Mouse (Mus musculus): ENCODE data around the gene Zbtb38.

Zbtb38 gene

DNA sequence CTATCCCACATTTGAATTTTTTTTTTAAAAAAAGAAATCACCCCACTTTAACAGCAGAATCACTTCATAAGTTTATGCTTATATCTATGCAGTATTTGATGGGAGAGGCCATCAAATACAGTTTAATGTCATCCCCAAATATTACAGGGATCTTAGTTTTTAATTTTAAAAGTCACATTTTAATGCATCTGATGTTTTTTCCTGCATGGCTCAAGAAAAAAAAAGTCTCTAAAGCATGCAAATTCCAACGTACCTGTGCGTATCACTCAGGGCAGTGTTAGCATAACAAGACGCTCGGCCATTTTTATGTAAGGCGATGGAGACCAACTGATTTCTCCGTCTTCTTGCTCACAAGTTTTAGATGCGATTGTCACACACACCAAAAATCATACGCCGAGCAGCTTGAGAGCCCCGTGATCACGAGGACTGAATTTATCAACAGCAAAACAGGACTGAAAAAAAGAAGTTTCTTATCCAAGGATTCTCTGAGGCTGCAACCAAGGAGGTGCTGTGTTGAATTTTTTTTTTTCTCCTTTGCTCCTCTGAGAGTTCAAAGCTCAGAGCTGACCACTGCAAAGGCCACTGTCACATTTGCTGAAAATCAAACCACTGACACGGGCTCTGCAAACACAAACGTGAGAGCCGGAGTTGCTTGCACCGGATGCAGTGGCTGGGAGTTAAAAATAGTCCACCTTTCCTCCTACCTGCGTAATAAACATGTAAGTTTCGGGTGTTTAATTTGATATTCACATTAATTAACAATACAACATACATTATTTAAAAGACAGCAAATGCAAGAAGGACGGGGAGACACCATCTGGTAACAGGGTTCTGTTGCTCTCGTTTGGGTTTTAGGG, 21.4 kb downstream of the Zbtb38 start:
- no peak for DNase-seq

DNA sequence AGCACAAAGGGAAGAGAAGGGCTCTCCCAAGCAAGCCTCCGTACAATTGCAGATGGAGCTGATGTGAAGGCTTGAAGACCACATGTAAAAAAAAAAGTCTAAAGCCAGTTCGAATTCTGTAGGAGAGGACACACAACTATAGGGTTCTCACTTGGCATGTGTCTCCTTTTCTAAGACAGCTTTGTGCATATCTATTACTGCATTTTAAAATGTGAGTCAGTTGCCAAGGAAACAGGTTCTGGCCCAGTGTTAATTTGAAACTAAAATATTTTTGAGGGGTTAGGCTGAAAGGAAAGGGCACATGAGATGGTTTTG, 22.4 kb downstream of the Zbtb38 start:
- DNase-seq: no peak

DNA sequence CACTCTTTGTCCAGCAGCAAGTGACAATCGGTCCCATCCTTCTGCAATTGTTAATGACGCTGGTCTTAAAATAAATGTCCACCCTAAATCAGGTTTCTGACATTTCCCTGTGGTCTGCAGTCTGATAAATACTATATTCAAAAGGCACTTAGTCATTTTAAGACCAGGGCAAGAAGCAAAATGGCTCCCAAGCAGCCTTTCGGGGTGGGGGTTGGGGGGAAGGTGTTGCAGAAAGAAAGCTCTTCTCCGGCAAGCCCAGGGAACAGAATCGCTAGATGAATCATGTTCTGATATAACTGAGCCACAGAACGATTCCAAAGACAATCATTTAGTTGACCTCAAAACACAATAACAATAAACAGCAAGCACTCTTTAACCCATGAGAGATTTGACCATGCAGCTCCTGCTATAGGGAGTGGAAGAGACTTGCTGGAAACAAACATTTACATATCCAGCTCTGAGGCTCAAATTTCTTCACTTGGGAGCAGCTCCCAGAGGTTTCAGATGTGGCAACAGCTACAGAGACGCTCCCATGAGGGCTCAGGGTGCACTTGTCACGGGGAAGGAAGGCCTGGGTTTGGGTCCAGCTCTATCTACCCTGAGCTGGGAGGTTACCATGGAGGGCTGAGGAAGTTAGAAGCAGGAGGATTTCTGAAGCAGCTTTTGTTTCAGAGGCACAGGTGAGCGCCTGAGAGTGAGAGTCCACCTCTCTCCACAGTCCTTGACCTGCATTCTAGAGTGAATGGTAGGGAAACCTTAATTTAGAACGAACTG, 22.9 kb downstream of the Zbtb38 start:
- no peak for DNase-seq

DNA sequence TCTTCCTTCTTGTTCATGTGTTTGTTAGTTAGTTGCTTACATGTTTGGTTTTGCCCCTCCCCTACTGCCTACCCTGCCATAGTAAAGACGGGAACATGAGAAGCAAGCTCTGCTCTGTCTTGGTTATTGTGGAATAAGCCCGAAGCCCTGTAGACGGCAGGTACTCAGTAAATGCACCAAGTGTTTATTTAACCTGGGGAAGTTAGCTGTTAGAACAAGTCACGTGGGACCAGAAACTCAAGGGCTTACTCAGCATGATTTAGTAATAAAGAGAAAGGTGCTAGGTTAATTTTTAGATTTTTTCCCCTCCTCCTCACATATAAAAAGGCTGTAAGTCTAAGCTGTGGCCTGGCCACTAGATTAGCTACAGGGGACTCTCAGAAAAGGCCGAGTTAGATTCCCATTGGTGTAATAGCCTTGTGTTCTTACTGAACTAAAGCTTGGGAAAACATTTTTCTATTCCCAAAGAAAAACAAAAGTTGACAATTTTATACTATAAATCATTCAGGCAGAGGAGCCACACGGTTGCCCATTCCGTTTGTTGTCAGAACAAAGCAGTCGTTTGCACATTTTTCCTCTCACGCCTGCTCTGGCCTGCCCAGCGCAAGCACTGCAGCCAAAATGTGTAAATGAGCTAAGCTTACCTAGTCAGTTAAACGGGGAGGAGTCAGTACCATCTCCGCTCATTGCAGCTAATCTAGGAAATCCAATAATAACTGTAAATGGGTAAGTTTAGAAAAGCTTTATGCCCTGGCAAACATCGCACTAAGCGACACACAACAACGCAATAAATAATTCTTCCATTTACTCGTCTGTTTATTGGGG, 24.1 kb downstream of the Zbtb38 start:
- no peak for DNase-seq

DNA sequence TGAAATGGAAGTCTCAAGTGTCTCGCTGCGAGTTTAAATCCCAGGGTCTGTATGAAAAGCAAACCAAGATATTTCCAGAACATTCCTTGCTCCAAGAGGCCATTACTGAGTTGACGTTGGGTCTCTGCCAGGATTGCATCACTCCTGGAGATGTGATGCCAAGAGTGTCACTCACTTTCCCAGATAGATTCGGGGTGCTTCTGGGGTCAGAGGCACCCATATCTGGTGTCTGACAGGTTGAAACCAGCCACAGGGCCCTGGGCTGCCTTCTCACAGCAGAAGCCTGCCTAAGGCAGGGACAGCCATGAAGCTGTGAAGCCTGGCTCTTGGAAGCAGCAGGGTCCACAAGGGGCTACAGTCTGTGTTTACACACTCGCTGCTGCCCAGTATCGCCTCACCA, 24.9 kb downstream of the Zbtb38 start:
- no peak for DNase-seq

DNA sequence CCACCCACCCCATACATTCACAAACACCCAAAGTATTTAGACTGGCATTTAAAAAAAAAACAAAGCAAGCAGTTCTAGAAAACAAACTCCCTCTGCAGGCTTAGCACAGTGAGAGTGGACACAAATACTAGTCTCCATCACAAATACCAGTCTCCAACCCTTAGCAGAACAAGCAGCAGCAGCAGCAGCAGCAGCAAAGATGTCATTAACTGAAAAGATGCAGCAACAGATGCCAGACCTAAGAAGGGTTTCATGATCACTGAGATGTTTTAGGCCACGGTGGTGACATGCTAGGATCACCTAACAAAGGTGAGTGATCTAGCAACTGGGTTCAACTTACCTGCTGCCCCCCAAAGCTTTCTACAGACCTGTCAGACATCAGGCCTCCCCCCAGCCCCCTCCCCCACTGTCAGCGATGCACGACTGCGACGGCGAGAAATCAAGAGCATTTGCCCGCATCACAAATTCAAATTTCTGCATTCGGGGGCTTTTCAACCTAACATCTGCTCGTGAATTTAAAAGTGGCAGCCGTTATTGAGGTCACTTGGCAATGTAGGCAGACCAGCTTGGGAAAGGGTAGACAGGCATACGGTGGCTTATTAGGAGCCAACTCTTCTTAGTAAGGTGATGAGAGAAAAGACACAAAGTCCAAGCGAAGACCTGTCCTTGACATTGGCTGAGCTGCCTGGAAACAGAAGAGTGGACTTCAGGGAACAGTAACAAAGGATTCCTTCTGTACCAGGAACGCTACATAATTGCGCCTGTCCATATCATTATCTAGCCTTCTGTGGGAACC, 26.1 kb downstream of the Zbtb38 start:
- no peak for DNase-seq

DNA sequence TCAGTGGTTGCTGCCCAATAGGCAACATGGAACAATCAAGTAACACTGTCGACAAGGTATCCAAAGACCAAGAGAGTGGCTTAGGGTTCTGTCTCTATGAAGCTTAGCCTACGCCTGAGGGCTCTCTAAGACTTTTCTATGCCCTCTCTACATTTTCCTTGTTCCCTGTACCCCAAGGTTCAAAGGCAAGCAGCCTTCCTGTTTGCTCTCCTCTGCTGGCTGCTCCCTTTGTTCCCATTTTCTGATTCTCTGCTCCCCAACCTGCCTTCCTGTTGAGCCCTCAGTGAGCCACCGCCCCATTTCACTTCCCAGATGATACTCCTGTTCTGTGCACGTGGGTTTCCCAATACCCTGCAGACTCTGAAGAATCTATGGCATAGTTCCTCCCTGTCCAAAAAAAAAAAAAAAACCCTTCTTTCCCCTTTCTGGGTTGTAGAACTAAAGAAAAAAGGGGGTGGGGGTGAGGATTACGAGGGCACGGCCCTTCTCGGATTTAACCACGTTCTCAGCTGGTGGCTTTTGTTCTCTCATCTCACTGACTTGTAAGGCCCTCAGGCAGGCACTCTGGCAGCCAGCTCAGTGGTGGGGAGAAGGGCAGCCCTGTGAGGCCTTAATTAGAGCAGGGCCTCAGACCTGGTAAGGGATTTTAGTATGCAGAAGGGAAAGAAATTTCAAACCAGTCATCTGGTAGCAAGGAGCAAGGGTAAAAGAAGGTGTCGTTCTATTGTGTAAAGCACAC, 26.9 kb downstream of the Zbtb38 start:
- no peak for DNase-seq

DNA sequence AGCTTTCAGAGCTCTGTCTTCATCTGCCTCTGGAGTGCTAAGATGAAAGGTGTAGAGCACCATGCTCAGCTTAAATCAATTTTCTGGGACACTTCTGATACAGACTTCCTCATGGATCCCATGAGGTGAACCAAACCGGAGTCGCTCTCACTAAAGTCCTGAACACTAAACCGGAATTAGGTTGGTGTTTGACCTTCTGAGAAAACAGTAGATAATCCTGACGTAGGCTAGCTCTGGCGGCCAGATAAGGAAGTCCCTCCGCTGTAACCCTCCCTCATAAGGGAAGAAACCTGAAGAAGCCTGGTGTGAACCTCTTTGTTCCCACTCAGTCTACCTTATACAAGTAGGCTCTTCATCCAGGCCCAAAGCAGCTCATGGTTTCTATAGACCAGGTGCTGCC, 29.0 kb downstream of the Zbtb38 start:
- no peak for DNase-seq

DNA sequence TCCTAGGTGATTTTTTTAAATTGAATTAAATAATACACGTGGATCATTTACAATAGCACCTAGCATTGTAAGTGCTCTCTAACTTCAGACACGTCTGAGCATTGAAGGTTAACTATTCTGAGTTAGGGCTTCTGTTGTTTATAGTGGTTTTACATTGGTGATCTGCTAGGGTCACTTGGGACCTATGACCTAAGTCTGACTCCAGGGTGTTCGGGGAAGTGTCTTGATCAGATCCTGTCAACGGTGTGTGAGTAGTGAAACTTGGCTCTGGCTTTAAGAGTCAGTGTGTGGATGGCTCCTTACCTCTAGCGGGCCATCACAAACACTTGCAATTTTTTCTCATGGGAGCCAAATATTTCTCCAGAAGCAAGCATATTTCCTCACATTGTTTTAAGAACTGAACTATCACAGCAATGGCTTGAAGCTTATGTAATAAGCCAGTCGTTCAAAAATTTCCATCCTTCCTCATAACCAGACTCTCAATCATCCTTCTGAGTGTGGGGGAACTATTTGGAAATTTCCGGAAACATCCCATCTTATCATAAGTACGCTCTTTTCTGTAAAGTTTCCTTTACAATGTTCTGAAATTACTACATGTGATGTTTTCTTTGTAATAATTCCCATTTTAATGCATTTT, 31.4 kb downstream of the Zbtb38 start:
- no peak for DNase-seq

DNA sequence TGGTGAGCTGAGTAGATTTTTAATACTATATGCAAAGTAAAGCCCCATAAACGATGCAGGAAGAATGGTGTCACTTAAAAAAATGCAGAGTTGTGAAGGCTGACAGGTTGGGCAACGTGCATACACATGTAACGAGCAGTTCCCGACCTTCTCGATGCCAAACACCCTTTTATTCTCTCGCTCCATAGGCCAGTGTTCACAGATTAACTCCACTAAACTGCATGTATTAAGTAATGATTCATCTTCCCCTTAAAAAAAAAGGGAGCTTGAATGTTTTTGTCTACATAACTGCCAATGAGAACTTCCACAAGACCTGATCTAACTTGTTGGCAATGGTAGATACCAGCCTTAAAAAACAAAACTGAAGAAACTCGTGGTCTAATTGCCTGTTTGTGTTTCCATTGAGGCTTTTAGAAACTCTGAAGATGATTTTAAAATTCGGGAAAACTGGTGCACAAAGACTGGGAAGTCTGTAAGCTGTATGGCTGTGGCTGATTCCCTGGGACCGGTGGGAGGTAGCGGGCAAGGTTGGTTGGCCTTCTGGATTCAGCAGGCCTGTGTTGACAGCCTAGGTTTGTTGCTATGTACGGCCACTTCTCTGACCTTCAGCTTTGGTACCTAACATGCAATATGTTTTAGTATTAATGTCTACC, 32.0 kb downstream of the Zbtb38 start:
- DNase-seq: no peak

DNA sequence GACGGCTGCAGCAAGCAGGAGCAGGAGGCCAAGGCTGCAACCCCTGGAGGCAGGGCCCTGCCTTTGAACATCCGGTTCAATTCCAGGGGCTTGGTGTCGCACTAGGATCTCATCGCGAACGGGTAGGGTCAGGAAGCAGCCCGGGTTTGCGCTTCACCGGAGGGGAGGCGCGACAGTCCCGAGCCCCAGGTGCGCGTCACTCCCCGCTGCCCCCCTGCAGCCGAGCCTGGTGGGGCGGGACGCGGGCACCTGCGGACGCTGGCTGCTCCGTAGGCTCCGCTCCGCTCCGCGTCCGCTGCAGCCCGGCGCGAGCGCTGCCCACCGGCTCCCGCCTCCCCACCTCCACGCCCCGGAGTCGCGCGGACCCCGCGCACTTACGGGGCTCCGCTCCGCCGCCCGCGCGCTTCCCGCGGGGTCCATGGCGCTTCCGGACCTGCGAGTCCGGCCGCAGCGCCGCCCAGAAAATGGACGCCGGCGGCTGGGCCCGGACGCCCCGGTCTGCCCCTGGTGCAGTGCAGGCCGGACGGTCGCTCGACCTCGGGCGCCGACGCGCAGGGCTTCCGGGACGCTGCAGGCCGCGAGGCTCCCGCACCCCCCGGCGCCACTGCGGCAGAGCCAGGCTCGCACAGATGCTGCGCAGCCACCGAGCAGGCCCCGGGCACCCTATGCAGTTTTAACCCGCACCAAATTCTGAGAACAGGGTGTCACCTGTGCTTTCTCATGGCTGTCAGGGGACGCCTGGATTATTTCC, 33.0 kb downstream of the Zbtb38 start:
- DNase-seq: peak; percentile 62 to 68

DNA sequence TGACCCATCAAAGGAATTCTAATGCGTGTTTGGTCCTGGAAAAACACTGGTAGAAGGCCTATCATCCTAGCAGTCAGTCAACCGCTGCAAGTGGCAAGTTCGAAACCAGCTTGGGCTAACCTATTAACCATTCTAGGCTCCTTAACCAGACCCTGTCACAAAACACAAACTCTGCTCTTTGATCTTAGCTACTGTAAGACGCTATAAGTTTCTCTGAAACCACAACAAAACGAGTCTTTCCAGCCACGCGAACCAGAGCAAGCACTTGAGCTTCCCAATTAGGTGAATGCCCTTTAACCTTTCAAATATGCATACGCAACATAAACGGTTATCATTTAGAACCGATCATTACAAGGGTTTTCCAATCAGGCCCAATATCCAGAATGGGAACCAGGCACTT, 33.7 kb downstream of the Zbtb38 start:
- DNase-seq: no peak

DNA sequence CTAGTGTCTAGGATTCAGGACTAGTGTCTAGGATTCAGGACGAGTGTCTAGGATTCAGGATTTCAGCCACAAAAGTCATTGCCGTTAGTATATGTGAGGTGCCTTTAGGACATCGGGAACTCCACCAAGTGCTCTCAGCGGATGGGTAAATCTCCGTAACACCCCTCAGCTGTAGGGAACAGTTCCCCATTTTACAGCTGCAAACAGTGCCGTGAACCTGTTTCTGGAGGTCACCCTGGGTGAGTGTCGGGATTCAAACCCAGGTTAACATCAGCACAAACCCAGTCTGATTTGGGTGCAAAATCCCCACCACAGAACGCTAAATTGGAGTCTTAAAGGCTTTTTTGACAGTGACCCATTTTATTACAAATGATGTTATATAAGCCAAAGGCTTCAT, 34.2 kb downstream of the Zbtb38 start:
- no peak for DNase-seq

DNA sequence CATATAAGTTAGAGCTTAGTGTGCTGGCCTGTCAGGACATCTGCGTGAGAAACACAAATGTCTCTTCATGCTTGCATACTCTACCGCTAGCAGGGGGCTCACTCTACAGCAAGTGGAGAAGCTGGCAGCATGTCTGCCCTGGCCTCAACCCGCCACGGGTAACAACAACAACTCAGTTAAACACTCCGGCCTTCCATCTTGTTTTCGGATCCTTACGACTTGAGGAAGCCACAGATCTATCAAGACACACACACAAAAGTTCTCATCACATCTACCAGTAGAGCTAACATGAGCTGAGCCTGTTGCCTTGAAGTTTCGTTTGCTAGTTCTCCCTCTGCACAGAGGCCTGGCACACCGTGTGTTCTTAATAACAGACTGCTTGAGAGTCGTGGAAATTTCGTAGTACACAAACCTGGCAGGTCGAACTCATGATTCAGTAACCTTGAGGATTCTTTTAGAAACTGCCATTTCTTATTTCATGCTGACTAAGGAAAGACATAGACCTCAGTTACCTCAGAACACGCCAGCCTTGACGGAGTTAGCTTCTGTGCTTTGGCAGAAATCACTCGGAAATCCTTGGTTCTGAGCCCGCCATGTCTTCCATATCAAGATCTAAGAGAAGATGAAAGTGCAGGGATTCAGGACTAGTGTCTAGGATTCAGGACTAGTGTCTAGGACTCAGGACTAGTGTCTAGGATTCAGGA, 34.8 kb downstream of the Zbtb38 start:
- no peak for DNase-seq

DNA sequence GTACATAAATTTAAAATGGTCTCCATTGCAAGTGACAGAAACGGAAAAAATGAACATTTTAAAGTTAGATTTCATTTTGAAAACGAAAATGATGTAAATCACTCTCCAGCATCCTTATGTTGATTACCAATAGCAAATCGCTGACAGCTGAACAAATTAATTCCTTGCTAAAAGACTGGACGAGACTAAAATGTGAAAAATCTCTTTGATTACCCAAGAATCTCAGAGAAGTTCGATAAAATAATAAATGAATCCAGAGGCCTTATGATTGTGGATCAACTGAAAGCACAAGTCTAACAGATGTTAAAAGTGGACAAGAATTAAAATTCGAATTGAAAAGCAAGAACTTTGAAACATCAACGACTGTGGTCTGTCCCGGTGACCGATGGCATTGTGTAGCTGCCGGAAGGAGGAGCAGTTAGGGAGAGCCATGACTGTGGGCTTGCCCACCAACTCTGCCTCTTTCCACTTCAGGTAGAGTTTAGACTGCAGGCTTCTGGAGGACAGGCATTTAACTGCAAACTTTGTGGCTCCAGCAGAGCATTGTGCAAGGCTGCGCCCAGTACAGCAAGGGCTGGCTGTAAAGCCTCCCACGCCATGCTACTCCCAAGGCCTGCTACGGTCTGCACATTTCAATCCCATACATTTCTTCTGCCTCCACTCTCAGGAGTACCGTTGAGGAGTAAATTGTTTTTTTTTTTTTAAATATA, 35.7 kb downstream of the Zbtb38 start:
- DNase-seq: no peak

DNA sequence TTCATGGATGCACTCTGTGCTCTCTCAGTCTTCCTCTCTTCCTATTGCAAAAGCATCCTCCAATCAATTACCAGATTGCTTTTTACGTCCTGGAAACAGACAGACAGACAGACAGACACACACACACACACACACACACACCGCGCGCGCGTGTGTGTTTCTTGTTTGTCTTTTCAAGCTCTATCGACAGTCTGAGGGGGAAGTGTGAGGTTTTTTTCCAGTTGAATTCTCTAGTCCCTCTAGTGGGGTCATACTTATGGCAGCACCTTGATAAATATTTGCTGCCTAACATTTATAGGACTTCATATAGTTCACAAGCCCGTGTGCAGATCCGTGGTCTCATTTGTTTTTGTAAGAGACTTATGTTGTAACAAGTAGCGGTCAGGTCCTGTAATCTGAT, 36.5 kb downstream of the Zbtb38 start:
- DNase-seq: no peak

DNA sequence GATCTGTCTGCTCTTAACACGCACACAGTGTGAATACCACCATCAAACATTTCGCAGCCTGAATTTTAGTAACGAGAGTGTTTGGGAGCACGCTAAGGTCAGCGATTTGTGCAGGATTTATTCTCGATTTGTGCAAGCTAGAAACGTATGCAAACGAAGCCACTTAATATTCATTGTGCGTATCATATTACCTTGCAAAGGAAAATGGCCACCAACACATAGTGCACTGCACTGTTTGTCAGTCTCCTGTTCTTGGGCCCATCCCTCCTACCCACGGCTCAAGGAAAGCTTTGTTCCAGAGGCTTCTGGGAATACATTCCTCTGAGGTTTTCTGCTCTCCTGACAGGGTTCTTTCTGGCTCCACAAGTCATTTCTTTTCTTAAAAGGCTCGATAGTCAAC, 37.5 kb downstream of the Zbtb38 start:
- DNase-seq: no peak

DNA sequence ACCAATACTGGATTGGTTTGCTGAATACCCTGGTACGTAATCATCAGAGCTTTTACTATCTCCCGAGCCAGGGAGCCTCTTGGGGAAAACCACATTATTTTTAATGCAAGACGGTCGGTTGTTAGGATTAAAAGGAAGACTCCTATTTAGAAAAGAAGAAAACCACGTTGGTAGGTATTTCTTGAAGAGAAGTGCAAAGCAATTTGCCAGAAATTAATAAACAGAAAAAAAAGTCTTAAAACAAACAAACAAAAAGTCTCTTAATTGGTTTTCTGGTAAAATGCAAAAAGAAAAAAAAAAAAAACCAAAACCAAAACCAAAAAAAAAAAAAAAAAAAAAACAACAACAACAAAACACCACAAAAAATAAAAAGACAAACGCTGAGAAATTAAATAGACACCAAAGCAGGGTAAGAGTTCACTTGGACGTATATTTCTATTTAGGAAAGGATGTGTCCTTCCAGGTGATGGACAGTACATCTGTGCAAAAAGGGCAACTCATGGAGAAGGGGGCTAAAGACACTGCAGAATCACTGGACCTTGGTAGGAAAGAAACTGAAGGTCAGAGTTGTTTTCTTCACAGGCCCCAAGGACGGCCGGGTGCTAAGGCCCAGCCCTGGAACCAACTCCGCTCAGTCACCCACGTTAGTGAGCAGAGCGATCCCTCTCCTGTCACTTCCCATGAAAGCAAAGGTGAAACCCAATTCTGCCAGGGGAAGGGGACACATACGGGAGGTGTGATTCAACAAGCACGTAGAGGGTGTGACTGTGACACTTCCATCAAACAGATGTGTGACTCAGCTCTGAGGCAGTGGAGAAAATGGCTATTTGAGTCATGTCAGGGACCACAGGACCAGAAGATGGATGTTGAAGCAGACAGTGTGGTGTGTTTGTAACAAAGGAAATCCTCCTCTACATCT, 38.9 kb downstream of the Zbtb38 start:
- no peak for DNase-seq

Data from thymus, adult 18-20 months (tissue).